Mouse (Mus musculus) effector memory CD4-positive, alpha-beta T cell, adult 5 months (primary cell): ENCODE results near the gene Mansc1. TPM values are rescaled to one million over a fixed set of nuclear protein-coding genes. Genes with fewer than 3 reads are reported as not detected.

Experiments used
- polyA plus RNA-seq: library from polyadenylated mRNA; unstranded; fragments of 100-300 nt; shearing (Covaris generic); gene quantifications from one replicate; pipeline ENCODE4 v1.2.1, GENCODE M21; 2017

Mansc1 gene
- 1.4 TPM for polyA plus RNA-seq

GRCm38 (mm10) chr6:134631947-134632687 lies at the start of gene Mansc1:
Gene Mansc1 (minus strand): TSS chr6:134632488.

GRCm38 (mm10) chr6:134639210-134639609 lies 6.9 kb upstream of the Mansc1 start, which contains the start of gene Borcs5:
Gene Borcs5 (plus strand): TSS chr6:134639510.

GRCm38 (mm10) chr6:134566818-134567485 lies 65.3 kb downstream of the Mansc1 start, which contains the start of gene Lrp6:
Gene Lrp6 (minus strand): TSS chr6:134566965.

Other genes starting within 250 kb of the Mansc1 start
- 0.84 TPM for gene Bcl2l14, start 236.2 kb downstream of the Mansc1 start, polyA plus RNA-seq
- 22.1 TPM for gene Lrp6, start 65.5 kb downstream of the Mansc1 start, polyA plus RNA-seq
- 18.6 TPM for gene Borcs5, start 7.0 kb upstream of the Mansc1 start, polyA plus RNA-seq
- 13.3 TPM for gene Dusp16, start 160.1 kb upstream of the Mansc1 start, polyA plus RNA-seq
- gene Crebl2, start 197.7 kb upstream of the Mansc1 start, polyA plus RNA-seq: 16.6 TPM